Mouse (Mus musculus) forebrain, embryonic 15.5 days (tissue): ENCODE data around the gene Olfr814. TPM values are rescaled to one million over a fixed set of nuclear protein-coding genes. Genes with fewer than 3 reads are reported as not detected.
"Not testable (repeated sequence)": the region's sequence is repeated elsewhere in the genome, so short reads cannot be mapped to it uniquely, and the experiment has no call there.

Experiments
- ATAC-seq: fragments of 200-750 bp; cut with Nextera tagmentation; replicated peaks from 2 replicates; pipeline ENCODE4 v1.8.0; 2017; ENCODE audit warnings: mild to moderate bottlenecking, moderate TSS enrichment, moderate library complexity
- H3K27ac ChIP-seq: fragments of 300-500 bp; sonication (generic); replicated peaks from 2 replicates; pipeline ENCODE4 v1.5.1; 2015; ENCODE audit warnings: mild to moderate bottlenecking, inconsistent platforms
- H3K27me3 ChIP-seq: fragments of 300-500 bp; sonication (generic); 2 replicates; pipeline ENCODE4 v1.6.1; 2015; ENCODE audit warnings: inconsistent platforms
- H3K36me3 ChIP-seq: fragments of 300-500 bp; sonication (generic); 2 replicates; pipeline ENCODE4 v1.6.1; 2015; ENCODE audit warnings: mild to moderate bottlenecking, inconsistent platforms
- H3K4me1 ChIP-seq: fragments of 300-500 bp; sonication (generic); 2 replicates; pipeline ENCODE4 v1.6.1; 2015; ENCODE audit warnings: inconsistent platforms
- H3K4me2 ChIP-seq: fragments of 300-500 bp; sonication (generic); replicated peaks from 2 replicates; pipeline ENCODE4 v1.6.1; 2015; ENCODE audit warnings: mild to moderate bottlenecking, inconsistent platforms
- H3K4me3 ChIP-seq: fragments of 300-500 bp; sonication (generic); 2 replicates; pipeline ENCODE4 v1.5.1; 2015; ENCODE audit warnings: mild to moderate bottlenecking, inconsistent platforms
- H3K9ac ChIP-seq: fragments of 300-500 bp; sonication (generic); replicated peaks from 2 replicates; pipeline ENCODE4 v1.6.1; 2015; ENCODE audit warnings: mild to moderate bottlenecking, inconsistent platforms
- H3K9me3 ChIP-seq: fragments of 300-500 bp; sonication (generic); 2 replicates; pipeline ENCODE4 v1.6.1; 2016; ENCODE audit warnings: inconsistent platforms
- WGBS: fragments of 180-500 bp; shearing (Covaris S2); methylation state at CpG from one replicate; pipeline ENCODE4 v1.1.7; 2015; ENCODE audit warnings: mixed read lengths; 5-methylcytosine and 5-hydroxymethylcytosine counted together
- polyA plus RNA-seq: library from polyadenylated mRNA; unstranded; fragments of >200 nt; fragmentation: Nextera tagmentation; extraction: Ambion mirVana; gene quantifications from 2 replicates; pipeline ENCODE4 v1.2.1, GENCODE M21; 2015

Olfr814 gene
- not detected in 2 replicates for polyA plus RNA-seq

DNA sequence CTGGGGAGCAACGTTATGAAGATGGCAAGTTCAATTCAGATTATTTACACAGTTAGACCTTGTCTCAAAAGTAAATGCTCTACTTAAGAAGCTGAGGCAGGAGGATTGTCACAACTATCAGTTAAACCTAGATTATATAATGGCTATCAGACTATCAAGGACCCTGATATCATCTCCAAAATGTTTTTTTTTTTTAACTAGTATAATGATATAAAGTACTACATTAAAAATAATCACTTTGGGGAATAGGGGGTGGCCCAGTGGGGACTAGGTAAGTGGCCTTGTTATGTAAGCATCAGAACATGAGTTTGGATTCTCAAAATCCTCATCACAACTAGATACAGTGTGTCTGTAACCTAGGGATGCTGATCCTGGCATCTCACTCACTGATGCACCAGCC is at the start of gene Olfr814:
TSS of gene Olfr814 (minus strand) at position 101 of the 400 bp plus-strand sequence.
- not testable (repeated sequence) for H3K4me1 ChIP-seq, H3K27ac ChIP-seq, H3K36me3 ChIP-seq, H3K9me3 ChIP-seq, H3K4me3 ChIP-seq, H3K4me2 ChIP-seq, ATAC-seq, H3K9ac ChIP-seq, H3K27me3 ChIP-seq
- WGBS, result 85% methylated on average over 1 of the region's 1 CpGs

- Histone ChIP-seq H3K4me2 (no peak within 1 kb of the TSS), H3K4me3 (no peak within 1 kb of the TSS), H3K36me3 (no peaks in the 10 kb centered on the region), H3K9me3 (no peaks in the 10 kb centered on the region), H3K4me1 (no peaks in the 10 kb centered on the region), H3K27ac (no peak within 1 kb of the TSS), H3K9ac (no peak within 1 kb of the TSS), H3K27me3 (no peaks in the 10 kb centered on the region)
- 75% methylated on average over 1 of the region's 1 CpGs for WGBS
- ATAC-seq, result no peak
These were observed 35.8 kb upstream of the Olfr814 start, which contains the start of gene Olfr816 for GRCm38 (mm10) chr10:129915497-129915896. Olfr816 (minus strand) TSS chr10:129915597.

DNA sequence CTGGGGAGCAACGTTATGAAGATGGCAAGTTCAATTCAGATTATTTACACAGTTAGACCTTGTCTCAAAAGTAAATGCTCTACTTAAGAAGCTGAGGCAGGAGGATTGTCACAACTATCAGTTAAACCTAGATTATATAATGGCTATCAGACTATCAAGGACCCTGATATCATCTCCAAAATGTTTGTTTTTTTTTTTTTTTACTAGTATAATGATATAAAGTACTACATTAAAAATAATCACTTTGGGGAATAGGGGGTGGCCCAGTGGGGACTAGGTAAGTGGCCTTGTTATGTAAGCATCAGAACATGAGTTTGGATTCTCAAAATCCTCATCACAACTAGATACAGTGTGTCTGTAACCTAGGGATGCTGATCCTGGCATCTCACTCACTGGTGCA is 26.1 kb upstream of the Olfr814 start, which contains the start of gene Olfr815:
TSS of gene Olfr815 (minus strand) at position 101 of the 400 bp plus-strand sequence.
- H3K4me1 ChIP-seq, H3K9ac ChIP-seq, H3K9me3 ChIP-seq, H3K4me2 ChIP-seq, H3K4me3 ChIP-seq, H3K27ac ChIP-seq, H3K36me3 ChIP-seq, ATAC-seq, H3K27me3 ChIP-seq: not testable (repeated sequence)
- WGBS, result 71% methylated on average over 1 of the region's 1 CpGs

DNA sequence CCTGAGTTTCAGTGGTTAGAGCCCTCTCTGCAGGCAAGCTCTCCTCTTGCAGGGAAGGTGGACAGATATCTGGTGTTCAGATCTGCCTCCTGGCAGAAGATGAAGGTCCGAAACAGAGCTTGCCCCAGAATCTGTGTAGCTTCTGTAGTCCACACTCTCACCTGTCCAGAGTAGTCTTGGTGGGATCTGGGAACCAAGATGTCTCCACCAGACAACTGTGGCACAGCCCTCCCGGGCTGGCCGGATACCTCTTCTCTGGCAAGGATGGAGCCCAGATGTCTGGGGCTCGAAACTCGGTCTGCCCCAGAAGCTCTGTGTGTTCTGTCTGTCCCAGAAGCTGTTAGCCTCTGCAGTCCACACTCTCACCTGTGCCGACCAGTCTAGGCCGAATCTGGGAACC is 6.3 kb upstream of the Olfr814 start:
- 89% methylated on average over 7 of the region's 7 CpGs for WGBS
- H3K27me3 ChIP-seq, result no peaks in the 10 kb centered on the region
- H3K4me2 ChIP-seq, result no peak overlapping the region
- ATAC-seq, result no peak
- no peaks in the 10 kb centered on the region for H3K36me3 ChIP-seq
- no peak overlapping the region for H3K9ac ChIP-seq
- no peaks in the 10 kb centered on the region for H3K4me1 ChIP-seq
- H3K27ac ChIP-seq, result no peak overlapping the region
- no peak overlapping the region for H3K4me3 ChIP-seq
- no peaks in the 10 kb centered on the region for H3K9me3 ChIP-seq

DNA sequence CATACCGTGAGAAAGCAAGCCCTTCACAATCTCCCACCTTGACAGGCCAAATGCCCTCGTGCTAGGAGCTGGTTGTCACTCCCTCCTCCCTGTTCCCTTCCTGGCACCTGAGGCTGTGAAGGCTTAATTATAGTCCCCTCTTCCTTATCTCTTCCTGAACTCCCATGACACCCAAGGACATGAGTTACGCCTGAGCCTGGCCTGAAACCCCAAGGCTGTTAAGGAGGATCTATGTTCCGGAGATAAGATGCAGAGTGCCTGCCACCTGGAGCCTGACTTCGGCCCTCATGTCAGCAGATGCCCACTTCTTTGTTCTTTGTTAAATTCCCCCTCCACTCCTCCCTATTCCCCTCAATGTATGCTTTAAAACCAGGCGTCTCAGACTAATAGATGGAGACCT is 5.8 kb upstream of the Olfr814 start:
- H3K4me2 ChIP-seq, H3K27me3 ChIP-seq, H3K36me3 ChIP-seq, ATAC-seq, H3K27ac ChIP-seq, H3K4me1 ChIP-seq, H3K4me3 ChIP-seq, H3K9me3 ChIP-seq, H3K9ac ChIP-seq: not testable (repeated sequence)
- 88% methylated on average over 6 of the region's 6 CpGs for WGBS

DNA sequence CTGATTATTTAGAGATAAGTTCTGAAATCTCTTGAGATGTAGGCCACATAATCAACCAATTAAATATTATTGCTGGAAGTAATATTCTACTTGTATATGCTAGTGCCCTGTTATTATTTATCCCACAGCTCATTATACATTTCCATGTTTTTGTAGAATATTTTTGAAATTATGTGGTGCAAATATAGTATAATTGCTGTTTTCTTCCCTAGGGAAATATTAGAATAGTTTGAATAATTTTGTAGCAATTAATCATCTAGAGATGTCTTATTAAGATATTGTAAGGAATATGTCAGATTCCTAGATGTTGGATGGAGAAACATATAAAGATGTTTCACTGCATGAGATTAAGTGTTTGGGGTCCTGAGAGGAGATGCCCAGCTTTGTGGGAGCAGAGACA is 24.6 kb downstream of the Olfr814 start, which contains the start of gene Olfr813:
TSS of gene Olfr813 (plus strand) at position 301 of the 400 bp plus-strand sequence.
- no peaks in the 10 kb centered on the region for H3K27me3 ChIP-seq
- no peak within 1 kb of the TSS for H3K4me3 ChIP-seq
- H3K4me2 ChIP-seq, result no peak within 1 kb of the TSS
- H3K9ac ChIP-seq, result no peak within 1 kb of the TSS
- no peaks in the 10 kb centered on the region for H3K36me3 ChIP-seq
- H3K9me3 ChIP-seq, result no peaks in the 10 kb centered on the region
- H3K27ac ChIP-seq, result no peak within 1 kb of the TSS
- H3K4me1 ChIP-seq, result no peaks in the 10 kb centered on the region
- no peak for ATAC-seq

DNA sequence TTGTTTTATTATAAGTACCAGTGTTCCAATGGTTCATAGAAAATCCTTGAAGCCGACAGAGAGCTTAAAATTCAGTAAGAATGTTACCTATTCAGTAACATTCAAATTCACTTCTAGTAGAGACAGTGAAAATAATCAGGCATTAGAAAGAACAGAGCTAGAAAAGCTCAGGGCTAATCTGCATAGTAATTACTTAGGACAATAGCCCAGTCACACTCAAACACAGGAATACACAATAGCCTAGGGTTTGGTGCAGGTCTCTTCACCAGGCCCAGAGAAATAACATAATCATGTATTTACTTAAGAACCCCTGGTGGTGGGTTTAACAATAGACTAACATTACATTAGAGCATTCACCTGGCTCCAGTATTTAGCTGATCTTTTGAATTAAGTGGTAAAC is 32.3 kb downstream of the Olfr814 start:
- Histone ChIP-seq H3K4me3 (no peak overlapping the region), H3K4me2 (no peak overlapping the region), H3K9me3 (no peaks in the 10 kb centered on the region), H3K9ac (no peak overlapping the region), H3K36me3 (no peaks in the 10 kb centered on the region), H3K27me3 (no peaks in the 10 kb centered on the region), H3K27ac (no peak overlapping the region), H3K4me1 (no peaks in the 10 kb centered on the region)
- no peak for ATAC-seq
- 13% methylated on average over 1 of the region's 1 CpGs for WGBS

GRCm38 (mm10) chr10:129845994-129846393 is 33.7 kb downstream of the Olfr814 start, which contains the start of gene Olfr812:
Olfr812 (minus strand) TSS chr10:129846094.
- Histone ChIP-seq H3K4me1 (no peaks in the 10 kb centered on the region), H3K4me3 (no peak within 1 kb of the TSS), H3K4me2 (no peak within 1 kb of the TSS), H3K36me3 (no peaks in the 10 kb centered on the region), H3K27me3 (no peaks in the 10 kb centered on the region), H3K9ac (no peak within 1 kb of the TSS), H3K9me3 (no peaks in the 10 kb centered on the region), H3K27ac (no peak within 1 kb of the TSS)
- WGBS, result 78% methylated on average over 1 of the region's 1 CpGs
- ATAC-seq, result no peak

Other genes starting within 250 kb of the Olfr814 start
- not detected in 2 replicates for gene Olfr799, start 242.4 kb downstream of the Olfr814 start, polyA plus RNA-seq
- gene Olfr800, start 222.2 kb downstream of the Olfr814 start, polyA plus RNA-seq, result not detected in 2 replicates
- not detected in 2 replicates for gene Olfr801, start 206.0 kb downstream of the Olfr814 start, polyA plus RNA-seq
- gene Olfr802, start 191.7 kb downstream of the Olfr814 start, polyA plus RNA-seq, result 0.06 TPM in 1 of 2 replicates, not detected in the other
- not detected in 2 replicates for gene Olfr803, start 185.6 kb downstream of the Olfr814 start, polyA plus RNA-seq
- not detected in 2 replicates for gene Olfr804, start 176.6 kb downstream of the Olfr814 start, polyA plus RNA-seq
- gene Olfr805, start 150.5 kb downstream of the Olfr814 start, polyA plus RNA-seq, result not detected in 2 replicates
- gene Olfr806, start 137.9 kb downstream of the Olfr814 start, polyA plus RNA-seq, result not detected in 2 replicates
- not detected in 2 replicates for gene Olfr807, start 122.1 kb downstream of the Olfr814 start, polyA plus RNA-seq
- gene Olfr808, start 114.4 kb downstream of the Olfr814 start, polyA plus RNA-seq, result not detected in 2 replicates
- not detected in 2 replicates for gene Olfr809, start 105.2 kb downstream of the Olfr814 start, polyA plus RNA-seq
- not detected in 2 replicates for gene Olfr810, start 84.9 kb downstream of the Olfr814 start, polyA plus RNA-seq
- not detected in 2 replicates for gene Olfr811, start 75.5 kb downstream of the Olfr814 start, polyA plus RNA-seq
- not detected in 2 replicates for gene Olfr812, start 33.8 kb downstream of the Olfr814 start, polyA plus RNA-seq
- not detected in 2 replicates for gene Olfr813, start 24.5 kb downstream of the Olfr814 start, polyA plus RNA-seq
- not detected in 2 replicates for gene Olfr815, start 26.0 kb upstream of the Olfr814 start, polyA plus RNA-seq
- not detected in 2 replicates for gene Olfr816, start 35.7 kb upstream of the Olfr814 start, polyA plus RNA-seq
- gene Olfr818, start 69.2 kb upstream of the Olfr814 start, polyA plus RNA-seq, result not detected in 2 replicates
- not detected in 2 replicates for gene Olfr819, start 87.4 kb upstream of the Olfr814 start, polyA plus RNA-seq
- gene Olfr247, start 96.3 kb upstream of the Olfr814 start, polyA plus RNA-seq, result not detected in 2 replicates
- not detected in 2 replicates for gene Gm10310, start 105.2 kb upstream of the Olfr814 start, polyA plus RNA-seq
- not detected in 2 replicates for gene Olfr820, start 132.8 kb upstream of the Olfr814 start, polyA plus RNA-seq
- not detected in 2 replicates for gene Olfr821, start 150.5 kb upstream of the Olfr814 start, polyA plus RNA-seq
- gene Olfr822, start 191.4 kb upstream of the Olfr814 start, polyA plus RNA-seq, result not detected in 2 replicates
- gene Olfr823, start 235.5 kb upstream of the Olfr814 start, polyA plus RNA-seq, result not detected in 2 replicates